Mouse (Mus musculus) activated CD4-positive, CD25-positive, alpha-beta regulatory T cell (primary cell): Measurements from ENCODE around the gene Ppm1l. TPM values are rescaled to one million over a fixed set of nuclear protein-coding genes. Genes with fewer than 3 reads are reported as not detected.

ENCODE experiments used
- polyA plus RNA-seq, 2 experiments: library from polyadenylated mRNA; unstranded; fragments of 100-300 nt; shearing (Covaris generic); gene quantifications; one replicate each; pipeline ENCODE4 v1.2.1; 2017

The Ppm1l gene
- 1 to 10 TPM; 5.5 to 7.0 TPM for polyA plus RNA-seq

DNA sequence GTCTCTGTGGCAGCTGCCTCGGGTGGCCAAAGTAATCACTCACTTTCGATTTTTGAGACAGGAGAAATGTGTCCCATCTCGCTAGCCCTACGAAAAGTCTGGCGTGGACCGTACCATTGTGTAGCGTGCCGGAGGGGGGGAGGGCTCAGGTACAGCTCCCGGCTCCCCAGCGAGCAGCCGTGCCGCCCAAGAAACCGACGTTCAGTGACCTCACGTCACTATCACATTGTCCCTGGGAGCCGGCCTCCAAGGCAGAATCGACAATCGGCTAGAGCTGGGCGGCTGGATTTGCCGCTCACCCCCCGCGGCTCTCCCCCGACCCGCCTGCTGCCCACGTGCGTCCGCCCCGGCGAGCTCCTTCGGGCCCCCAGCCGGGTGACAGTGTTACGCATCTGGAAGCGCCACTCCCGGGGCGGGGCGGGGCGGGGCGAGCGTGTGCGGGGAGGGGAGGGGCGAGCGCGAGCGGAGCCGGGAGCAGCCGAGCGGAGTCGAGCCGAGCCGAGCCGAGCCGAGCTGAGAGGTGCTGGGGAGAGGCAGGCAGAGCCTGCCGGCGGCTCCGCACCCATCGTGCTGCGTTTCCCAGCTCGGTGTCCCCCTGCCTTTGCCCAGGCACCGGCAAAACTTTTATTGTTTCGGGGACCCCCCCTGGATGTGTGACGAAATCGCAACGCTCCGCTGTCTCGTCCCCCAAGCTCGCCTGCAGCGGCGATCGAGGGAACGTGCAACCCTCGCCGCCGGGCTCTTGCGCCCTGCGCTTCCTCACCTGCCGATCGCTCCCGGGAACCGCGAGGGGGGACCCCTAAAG is at the start of gene Ppm1l:
TSS of gene Ppm1l (plus strand) at position 471 of the 805 bp plus-strand sequence.

DNA sequence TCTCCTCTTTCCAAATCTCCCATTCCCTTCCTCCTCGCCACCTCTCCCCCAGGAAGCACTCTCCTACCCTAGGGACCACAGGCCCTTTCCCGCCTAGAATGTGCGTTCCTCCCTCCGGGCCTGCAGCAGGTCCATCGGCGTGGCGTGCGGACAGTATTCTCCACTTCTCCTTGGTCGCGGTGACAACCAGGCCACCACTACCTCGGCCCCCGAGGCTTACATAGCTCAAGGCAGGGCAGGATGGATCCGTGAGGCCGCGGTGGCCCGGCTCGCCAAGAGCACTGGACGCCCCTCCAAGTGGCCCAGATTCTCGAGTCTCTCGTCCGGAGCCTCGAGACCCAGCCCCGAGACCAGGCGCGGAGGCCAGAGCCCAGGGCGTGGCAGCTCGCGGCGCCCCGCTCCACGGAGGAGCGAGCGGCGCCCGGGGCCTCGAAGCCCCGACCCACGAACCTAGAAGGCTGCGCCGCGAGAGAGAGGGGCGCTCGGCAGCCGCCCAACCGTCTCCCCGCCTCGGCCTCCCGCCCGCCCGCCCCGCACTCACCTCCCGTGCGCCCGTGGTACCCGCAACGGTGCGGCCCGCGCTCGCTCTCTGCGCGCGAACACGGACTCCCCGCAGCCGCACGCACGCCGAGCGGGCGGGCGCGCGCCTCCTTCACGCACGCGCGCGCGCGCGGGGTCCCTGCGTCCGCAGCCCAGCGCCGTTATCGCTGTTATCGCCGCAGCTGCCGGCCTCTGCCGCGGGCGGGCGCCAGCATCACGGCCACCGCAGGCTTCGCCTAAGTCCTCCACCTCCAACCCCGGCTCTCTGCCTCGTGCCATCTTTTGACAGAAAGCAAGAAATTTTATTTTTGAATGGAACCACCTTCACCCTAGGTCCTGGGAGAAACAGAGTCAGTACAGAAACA is 281.9 kb downstream of the Ppm1l start, which contains the start of gene B3galnt1:
TSS of gene B3galnt1 (minus strand) at position 700 of the 905 bp plus-strand sequence.

Other genes with a start within 250 kb of the Ppm1l start
- gene Kpna4, start 189.7 kb upstream of the Ppm1l start, polyA plus RNA-seq = 100 to 1,000 TPM; 109 to 135 TPM
- gene Arl14, start 94.4 kb upstream of the Ppm1l start, polyA plus RNA-seq = under 1 TPM in 1 of 2 experiments, not detected in 1; 0.28 TPM